Mouse (Mus musculus) embryonic facial prominence, embryonic 11.5 days (tissue): ENCODE data around the gene Herpud2. TPM values are rescaled to one million over a fixed set of nuclear protein-coding genes. Genes with fewer than 3 reads are reported as not detected.
A peak's percentile ranks its signal among the peaks of the same experiment; 100 is the strongest.

Experiments used
- ATAC-seq: fragments of 200-750 bp; cut with Nextera tagmentation; replicated peaks from 2 replicates; pipeline ENCODE4 v1.8.0; 2017; ENCODE audit warnings: low read depth; ENCODE audit not compliant: insufficient number of reproducible peaks, low FRiP score, low TSS enrichment
- DNase-seq: peaks from one replicate; pipeline ENCODE4 v3.0.0-alpha.2; 2015; ENCODE audit warnings: low spot score
- H3K27ac ChIP-seq: fragments of 300-500 bp; sonication (generic); replicated peaks from 2 replicates; pipeline ENCODE4 v1.5.1; 2014; ENCODE audit warnings: mild to moderate bottlenecking, low read depth, low read length, control low read depth
- H3K27me3 ChIP-seq: fragments of 300-500 bp; sonication (generic); 2 replicates; pipeline ENCODE4 v1.6.1; 2014; ENCODE audit warnings: mild to moderate bottlenecking, low read length, moderate library complexity, mixed read lengths; ENCODE audit not compliant: control insufficient read depth, insufficient read depth
- H3K36me3 ChIP-seq: fragments of 300-500 bp; sonication (generic); replicated peaks from 2 replicates; pipeline ENCODE4 v1.6.1; 2014; ENCODE audit warnings: low read depth, mild to moderate bottlenecking, low read length, moderate library complexity, mixed read lengths; ENCODE audit not compliant: control insufficient read depth, insufficient read depth
- H3K4me1 ChIP-seq: fragments of 300-500 bp; sonication (generic); 2 replicates; pipeline ENCODE4 v1.6.1; 2014; ENCODE audit warnings: low read length, mixed read lengths; ENCODE audit not compliant: control insufficient read depth, insufficient read depth
- H3K4me2 ChIP-seq: fragments of 300-500 bp; sonication (generic); 2 replicates; pipeline ENCODE4 v1.6.1; 2014; ENCODE audit warnings: low read depth, mild to moderate bottlenecking, control low read depth, low read length, moderate library complexity
- H3K4me3 ChIP-seq: fragments of 300-500 bp; sonication (generic); 2 replicates; pipeline ENCODE4 v1.5.1; 2014; ENCODE audit warnings: low read depth, low read length, control low read depth
- H3K9ac ChIP-seq: fragments of 300-500 bp; sonication (generic); replicated peaks from 2 replicates; pipeline ENCODE4 v1.6.1; 2014; ENCODE audit warnings: mild to moderate bottlenecking, control low read depth, low read length
- H3K9me3 ChIP-seq: fragments of 300-500 bp; sonication (generic); replicated peaks from 2 replicates; pipeline ENCODE4 v1.6.1; 2016; ENCODE audit warnings: mild to moderate bottlenecking, low read length, inconsistent platforms, mixed read lengths; ENCODE audit not compliant: control insufficient read depth
- WGBS: fragments of 180-500 bp; shearing (Covaris S2); extraction: QIAGEN DNeasy Blood & Tissue Kit; methylation state at CpG from one replicate; pipeline ENCODE4 v1.1.7; 2014; 5-methylcytosine and 5-hydroxymethylcytosine counted together
- polyA plus RNA-seq: library from polyadenylated mRNA; unstranded; fragments of >200 nt; fragmentation: Nextera tagmentation; extraction: Ambion mirVana; gene quantifications from 2 replicates; pipeline ENCODE4 v1.2.1, GENCODE M21; 2014

Gene Herpud2
- polyA plus RNA-seq, 1 experiment from 2014 or later: 27.5 TPM

DNA sequence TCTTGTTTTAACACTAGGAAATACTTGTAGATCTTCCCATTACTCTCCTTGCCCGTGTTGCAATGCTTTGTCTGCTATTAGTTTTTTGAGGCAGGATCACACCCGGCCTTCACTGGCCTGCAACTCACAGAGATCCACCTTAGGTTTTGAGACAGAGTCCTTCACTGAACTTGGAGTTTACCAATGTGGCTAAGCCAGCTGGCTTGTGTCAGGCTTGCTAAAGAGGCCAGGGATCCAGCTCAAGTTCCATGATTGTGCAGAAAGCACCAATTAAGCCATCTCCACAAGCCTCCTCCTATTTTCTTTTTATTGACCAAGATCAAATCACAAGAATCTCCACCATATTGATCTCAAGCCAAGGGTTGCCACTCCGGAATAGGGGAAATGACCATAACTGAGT, 26.4 kb upstream of the Herpud2 start:
- no peak for DNase-seq
- no peak for ATAC-seq
- Histone ChIP-seq H3K36me3 (no peaks in the 10 kb centered on the region), H3K27me3 (no peaks in the 10 kb centered on the region), H3K9me3 (no peaks in the 10 kb centered on the region), H3K4me1 (no peaks in the 10 kb centered on the region), H3K9ac (no peak overlapping the region), H3K4me3 (no peak overlapping the region), H3K27ac (no peak overlapping the region), H3K4me2 (no peak overlapping the region)
- WGBS: 79% methylated on average over 3 of the region's 3 CpGs

DNA sequence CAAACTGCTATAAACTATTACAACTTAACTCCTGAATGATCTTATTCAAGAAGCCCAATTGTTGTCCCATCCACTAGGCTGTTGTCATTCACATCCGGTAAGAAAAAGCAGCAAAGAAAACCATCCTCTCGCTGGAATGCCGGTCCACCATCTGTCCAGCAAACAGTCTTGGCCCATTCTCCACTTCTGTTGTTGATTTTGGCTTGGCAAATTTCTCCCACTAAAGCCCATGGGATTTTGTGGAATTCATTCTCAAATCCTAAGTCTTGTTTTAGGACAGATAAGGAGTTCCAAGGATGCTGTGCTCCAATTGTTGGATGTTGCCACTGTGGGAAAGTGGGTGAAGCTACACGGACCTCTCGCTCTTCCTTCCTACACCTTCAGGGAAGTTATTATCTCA, 25.6 kb upstream of the Herpud2 start:
- Histone ChIP-seq H3K4me1 (no peaks in the 10 kb centered on the region), H3K36me3 (no peaks in the 10 kb centered on the region), H3K27me3 (no peaks in the 10 kb centered on the region), H3K4me3 (no peak overlapping the region), H3K27ac (no peak overlapping the region), H3K4me2 (no peak overlapping the region), H3K9ac (no peak overlapping the region), H3K9me3 (no peaks in the 10 kb centered on the region)
- no peak for DNase-seq
- WGBS: 88% methylated on average over 5 of the region's 5 CpGs
- no peak for ATAC-seq

DNA sequence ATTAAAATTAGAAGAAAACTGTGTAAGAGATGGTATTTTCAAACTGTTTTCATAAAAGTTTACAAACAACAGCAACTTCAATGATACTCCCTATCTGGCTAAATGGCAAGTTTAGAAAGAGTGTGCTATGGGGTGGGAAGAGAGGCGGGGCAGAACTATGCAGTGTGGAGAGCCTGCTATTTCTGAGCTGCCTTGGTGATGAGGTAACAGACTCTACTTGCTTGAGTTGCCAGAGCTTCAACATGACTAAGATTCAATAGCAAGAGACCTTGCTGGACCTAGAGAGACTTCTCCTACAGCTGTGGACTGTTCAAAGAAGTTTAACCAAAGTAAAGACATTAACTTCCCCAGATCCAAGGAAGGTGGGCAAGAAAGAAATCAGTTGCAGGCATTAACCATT, 24.9 kb upstream of the Herpud2 start:
- H3K4me1 ChIP-seq: no peaks in the 10 kb centered on the region
- H3K27me3 ChIP-seq: no peaks in the 10 kb centered on the region
- H3K36me3 ChIP-seq: no peaks in the 10 kb centered on the region
- no peak overlapping the region for H3K4me3 ChIP-seq
- no peak overlapping the region for H3K27ac ChIP-seq
- 93% methylated on average over 1 of the region's 1 CpGs for WGBS
- DNase-seq (no peak), ATAC-seq (no peak)
- no peak overlapping the region for H3K4me2 ChIP-seq
- H3K9me3 ChIP-seq: no peaks in the 10 kb centered on the region
- H3K9ac ChIP-seq: no peak overlapping the region

DNA sequence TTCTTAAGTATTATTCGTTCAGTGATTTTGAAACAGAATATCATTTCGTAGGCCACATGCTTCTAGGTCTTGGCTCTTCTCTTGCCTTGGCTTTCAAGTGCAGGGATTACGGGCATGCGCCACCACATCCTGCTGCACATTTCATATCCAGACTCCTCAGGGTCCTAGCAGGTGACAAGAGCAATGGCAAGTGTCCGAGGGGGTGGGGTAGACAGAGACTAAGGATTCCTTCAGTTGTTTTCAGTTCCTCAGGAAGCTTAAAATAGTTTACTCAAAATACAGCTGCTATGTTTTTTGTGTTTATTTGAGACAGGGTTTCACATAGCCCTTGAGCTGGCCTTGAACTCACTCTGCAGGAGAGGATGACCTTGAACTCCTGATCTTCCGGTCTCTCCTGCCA, 24.4 kb upstream of the Herpud2 start:
- no peaks in the 10 kb centered on the region for H3K4me1 ChIP-seq
- H3K36me3 ChIP-seq: no peaks in the 10 kb centered on the region
- WGBS: 86% methylated on average over 6 of the region's 6 CpGs
- no peak overlapping the region for H3K4me2 ChIP-seq
- H3K27me3 ChIP-seq: no peaks in the 10 kb centered on the region
- H3K27ac ChIP-seq: no peak overlapping the region
- ATAC-seq: no peak
- no peak overlapping the region for H3K9ac ChIP-seq
- H3K9me3 ChIP-seq: no peaks in the 10 kb centered on the region
- no peak overlapping the region for H3K4me3 ChIP-seq
- DNase-seq: no peak

DNA sequence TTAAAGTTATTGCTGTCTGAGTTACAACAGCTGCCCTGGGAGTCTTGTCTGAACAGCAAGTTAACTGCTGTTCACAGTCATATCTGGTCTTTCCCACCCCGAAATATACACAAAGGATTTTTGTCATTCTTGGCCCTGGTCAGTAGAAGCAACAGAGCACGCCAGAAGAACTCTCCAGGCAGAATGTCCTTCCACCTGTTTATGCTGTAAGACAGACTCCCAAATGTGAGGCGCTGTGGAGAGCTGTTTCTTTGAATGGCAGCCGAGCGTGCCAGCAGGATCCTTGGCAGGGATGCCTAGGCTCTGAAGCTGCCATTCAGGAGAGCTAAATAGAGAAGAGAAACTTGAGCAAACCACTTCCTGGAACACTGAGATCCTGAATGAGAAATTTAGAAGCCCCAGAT, 23.4 kb upstream of the Herpud2 start:
- no peak overlapping the region for H3K4me3 ChIP-seq
- 0 out of 2 replicates have a peak overlapping the region, but pooled peaks have one; percentile 22 for H3K27ac ChIP-seq
- 45% methylated on average over 5 of the region's 5 CpGs for WGBS
- no peak overlapping the region for H3K4me2 ChIP-seq
- ATAC-seq: no peak
- no peaks in the 10 kb centered on the region for H3K9me3 ChIP-seq
- H3K27me3 ChIP-seq: no peaks in the 10 kb centered on the region
- H3K4me1 ChIP-seq: no peaks in the 10 kb centered on the region
- no peaks in the 10 kb centered on the region for H3K36me3 ChIP-seq
- no peak overlapping the region for H3K9ac ChIP-seq
- no peak for DNase-seq

DNA sequence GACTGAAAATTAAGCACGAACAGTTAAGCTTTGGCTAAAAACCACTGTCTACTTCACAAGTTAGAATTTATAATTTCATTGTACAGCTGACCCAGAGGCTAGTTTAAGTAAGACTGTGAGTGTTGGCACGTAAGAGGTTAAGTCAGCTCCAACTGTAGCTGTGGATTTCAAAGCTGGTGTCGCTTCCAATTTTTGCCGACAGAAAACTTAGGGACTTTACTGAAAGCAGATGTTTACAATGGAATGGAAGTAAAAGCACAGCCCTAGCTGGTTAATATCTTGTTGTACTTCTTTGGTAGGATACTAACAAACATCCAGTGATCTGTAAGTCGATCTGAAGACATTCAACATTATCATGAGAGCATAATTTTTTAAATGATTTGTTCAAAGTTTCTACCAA, 23.0 kb upstream of the Herpud2 start:
- Histone ChIP-seq H3K27me3 (no peaks in the 10 kb centered on the region), H3K9ac (no peak overlapping the region), H3K36me3 (no peaks in the 10 kb centered on the region), H3K4me2 (no peak overlapping the region), H3K9me3 (no peaks in the 10 kb centered on the region), H3K4me3 (no peak overlapping the region), H3K4me1 (no peaks in the 10 kb centered on the region), H3K27ac (no peak overlapping the region)
- WGBS: 39% methylated on average over 5 of the region's 5 CpGs
- DNase-seq (peak; percentile 78), ATAC-seq (no peak; the same call in 1 of the 2 replicates)

DNA sequence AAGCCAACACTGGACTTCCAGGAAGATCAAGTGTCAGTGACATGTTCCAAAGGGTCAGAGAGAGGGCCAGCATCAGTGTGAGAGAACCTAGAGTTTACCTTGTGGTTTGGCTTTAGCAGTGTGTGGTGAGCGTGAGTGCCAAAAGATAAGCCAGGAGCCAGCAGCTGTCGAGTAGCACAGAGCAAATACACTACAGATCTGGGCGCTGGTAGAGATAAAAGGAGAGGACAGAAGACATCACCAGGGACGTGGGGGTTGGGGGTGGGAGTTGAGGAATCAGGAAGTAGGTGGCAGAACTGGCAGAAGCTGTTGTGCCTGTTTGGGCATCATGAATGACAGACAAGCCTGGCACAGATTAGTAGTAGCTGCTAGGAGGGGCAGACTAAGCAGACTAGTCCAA, 21.6 kb upstream of the Herpud2 start:
- Histone ChIP-seq H3K27ac (no peak overlapping the region), H3K4me1 (no peaks in the 10 kb centered on the region), H3K9ac (no peak overlapping the region), H3K4me2 (no peak overlapping the region), H3K9me3 (no peaks in the 10 kb centered on the region), H3K4me3 (no peak overlapping the region), H3K27me3 (no peaks in the 10 kb centered on the region), H3K36me3 (no peaks in the 10 kb centered on the region)
- ATAC-seq (no peak), DNase-seq (no peak)
- WGBS: 54% methylated on average over 4 of the region's 4 CpGs

DNA sequence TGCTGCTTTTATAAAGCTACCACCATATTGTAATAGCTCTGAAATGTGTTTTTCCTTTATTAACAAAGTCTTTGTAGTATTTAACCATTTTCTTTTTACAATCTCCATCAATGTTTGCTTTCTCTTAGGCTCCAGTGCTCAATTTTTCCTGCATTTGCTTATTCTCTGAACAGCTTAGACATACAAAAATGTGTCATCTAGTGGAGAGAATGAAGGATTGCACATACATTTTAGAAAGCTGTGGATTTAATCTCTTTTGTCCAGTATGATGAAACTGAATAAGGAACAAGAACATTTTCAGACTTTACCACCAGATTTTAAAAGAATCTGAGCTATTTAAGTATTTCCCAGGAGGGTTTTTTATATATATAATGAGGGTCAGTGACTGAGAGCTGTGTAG, 18.0 kb upstream of the Herpud2 start:
- no peak overlapping the region for H3K27ac ChIP-seq
- no peak overlapping the region for H3K9ac ChIP-seq
- H3K4me2 ChIP-seq: no peak overlapping the region
- H3K27me3 ChIP-seq: no peaks in the 10 kb centered on the region
- no peaks in the 10 kb centered on the region for H3K36me3 ChIP-seq
- no peak overlapping the region for H3K4me3 ChIP-seq
- no peaks in the 10 kb centered on the region for H3K9me3 ChIP-seq
- no peaks in the 10 kb centered on the region for H3K4me1 ChIP-seq
- ATAC-seq (no peak), DNase-seq (peak; percentile 9)
